Mouse (Mus musculus): ENCODE measurements around the gene Gm973. TPM values are rescaled to one million over a fixed set of nuclear protein-coding genes. Genes with fewer than 3 reads are reported as not detected.
A peak's percentile ranks its signal among the peaks of the same experiment; 100 is the strongest.
"Not testable (repeated sequence)": the region's sequence is repeated elsewhere in the genome, so short reads cannot be mapped to it uniquely, and the experiment has no call there.

The Gm973 gene
- total RNA-seq, 4 experiments from 2014 or later: 2.2 to 59.5 (median 23.9) TPM

DNA sequence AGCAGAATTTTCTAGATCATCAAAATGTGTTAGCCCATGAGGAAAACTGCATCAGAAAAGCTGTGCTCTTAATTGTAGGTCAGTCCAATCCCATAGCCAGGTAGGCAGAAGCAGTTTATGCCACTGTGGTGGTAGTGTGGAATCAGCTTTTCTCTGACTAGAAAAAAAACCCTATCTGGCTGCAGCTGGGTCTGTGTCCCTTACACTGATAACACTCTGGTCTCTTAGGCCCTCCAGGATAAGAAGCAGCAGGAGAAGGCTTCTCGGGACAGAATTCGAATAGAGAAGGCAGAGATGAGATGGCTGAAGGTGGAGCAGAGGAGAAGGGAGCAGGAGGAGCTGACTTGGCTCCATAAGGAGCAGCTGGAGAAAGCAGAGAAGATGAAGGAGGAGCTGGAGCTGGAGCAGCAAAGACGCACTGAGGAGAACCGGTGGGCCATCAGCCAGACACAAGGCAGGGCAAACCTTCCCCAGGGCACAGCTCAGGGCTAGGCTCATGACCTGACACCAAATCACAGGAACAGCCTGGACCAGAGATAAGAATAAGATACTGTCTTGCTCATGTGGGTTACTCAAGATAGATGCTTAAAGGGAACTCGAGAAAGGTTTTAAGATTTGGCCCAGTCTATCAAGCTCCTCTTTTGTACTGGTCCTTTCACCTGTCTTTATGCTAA, 116.1 kb downstream of the Gm973 start:
- no peak for DNase-seq

DNA sequence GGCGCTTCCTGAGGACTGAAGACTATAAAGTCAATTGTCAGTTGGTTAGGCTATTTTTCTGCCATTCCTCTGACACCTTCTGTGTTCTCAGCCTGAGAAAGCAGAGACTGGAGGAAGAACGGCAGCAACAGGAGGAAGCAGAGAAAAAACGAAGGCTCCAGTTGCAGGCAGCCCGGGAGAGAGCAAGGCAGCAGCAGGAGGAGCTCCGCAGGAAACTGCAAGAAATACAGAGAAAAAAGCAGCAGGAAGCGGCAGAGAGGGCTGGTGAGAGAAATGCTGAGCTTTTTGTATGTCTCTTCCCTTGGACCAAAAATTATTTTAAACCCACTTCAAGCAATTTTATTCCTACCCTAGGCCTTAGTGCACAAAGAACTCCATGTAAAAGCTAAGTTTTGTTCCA, 117.0 kb downstream of the Gm973 start:
- no peak for DNase-seq

DNA sequence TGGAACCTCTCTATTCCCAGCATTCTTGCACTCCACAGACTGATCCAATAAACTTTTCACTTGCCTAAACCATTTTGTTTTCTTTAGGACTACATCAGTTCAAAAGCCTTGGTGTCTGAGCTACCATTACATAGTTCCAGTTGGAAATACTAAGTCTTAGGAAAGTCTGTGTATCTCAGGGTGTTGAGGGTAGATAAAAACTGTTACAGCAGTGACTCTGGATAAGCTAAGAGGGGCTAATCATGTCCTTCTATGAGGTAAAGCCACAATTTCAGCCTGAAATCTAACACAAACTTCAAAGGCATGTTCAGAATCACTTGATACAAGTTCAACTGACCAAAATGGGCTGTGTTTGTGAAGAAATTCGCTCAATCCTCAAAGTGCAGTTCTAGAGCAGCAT, 120.3 kb downstream of the Gm973 start:
- no peak for DNase-seq

DNA sequence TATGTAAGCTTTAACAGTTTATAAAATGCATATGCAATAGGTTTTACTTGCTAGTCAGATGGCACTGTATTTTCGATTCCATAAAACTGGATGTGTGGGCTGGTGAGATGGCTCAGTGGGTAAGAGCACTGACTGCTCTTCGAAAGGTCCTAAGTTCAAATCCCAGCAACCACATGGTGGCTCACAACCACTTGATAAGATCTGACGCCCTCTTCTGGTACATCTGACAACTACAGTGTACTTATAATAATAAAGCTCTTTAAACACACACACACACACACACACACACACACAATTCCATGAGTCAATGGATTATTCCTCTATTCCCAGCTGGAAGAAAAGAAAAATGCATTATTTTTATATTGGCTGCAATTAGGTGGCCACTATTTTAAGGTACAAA, 122.3 kb downstream of the Gm973 start:
- no peak for DNase-seq

DNA sequence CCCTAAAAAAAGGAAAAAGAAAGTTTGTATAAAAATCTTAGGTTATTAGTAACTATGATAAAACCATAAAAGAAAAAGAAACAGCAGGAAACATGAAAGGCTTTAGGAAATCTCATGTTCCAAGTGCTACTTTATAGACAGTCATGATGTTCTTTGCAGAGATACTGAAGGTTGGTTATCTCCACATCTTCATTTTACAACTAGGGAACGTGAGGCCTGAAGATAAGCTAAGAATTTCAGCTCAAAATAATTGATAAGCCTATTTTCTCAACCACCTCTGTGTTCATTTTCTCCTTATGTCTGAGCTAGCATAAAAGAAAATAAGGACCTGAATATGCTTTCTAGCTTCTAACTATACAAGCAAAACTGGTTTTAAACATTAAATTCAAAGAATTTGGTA, 126.4 kb downstream of the Gm973 start:
- no peak for DNase-seq

DNA sequence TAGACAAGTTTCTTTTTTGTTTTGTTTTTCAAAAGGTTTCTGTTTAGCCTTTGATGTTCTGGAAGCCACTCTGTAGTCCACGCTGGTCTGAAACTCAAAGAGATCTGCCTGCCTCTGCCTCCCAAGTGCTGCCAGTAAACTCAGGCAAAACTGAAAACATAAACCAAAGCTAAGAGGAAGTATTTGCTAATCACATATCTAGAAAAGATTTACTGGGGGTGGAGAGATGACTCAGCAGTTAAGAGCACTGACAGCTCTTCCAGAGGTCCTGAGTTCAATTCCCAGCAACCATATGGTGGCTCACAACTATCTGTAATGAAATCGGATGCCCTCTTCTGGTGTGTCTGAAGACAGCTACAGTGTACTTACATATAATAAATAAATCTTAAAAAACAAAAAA, 130.4 kb downstream of the Gm973 start:
- not testable (repeated sequence) for DNase-seq

DNA sequence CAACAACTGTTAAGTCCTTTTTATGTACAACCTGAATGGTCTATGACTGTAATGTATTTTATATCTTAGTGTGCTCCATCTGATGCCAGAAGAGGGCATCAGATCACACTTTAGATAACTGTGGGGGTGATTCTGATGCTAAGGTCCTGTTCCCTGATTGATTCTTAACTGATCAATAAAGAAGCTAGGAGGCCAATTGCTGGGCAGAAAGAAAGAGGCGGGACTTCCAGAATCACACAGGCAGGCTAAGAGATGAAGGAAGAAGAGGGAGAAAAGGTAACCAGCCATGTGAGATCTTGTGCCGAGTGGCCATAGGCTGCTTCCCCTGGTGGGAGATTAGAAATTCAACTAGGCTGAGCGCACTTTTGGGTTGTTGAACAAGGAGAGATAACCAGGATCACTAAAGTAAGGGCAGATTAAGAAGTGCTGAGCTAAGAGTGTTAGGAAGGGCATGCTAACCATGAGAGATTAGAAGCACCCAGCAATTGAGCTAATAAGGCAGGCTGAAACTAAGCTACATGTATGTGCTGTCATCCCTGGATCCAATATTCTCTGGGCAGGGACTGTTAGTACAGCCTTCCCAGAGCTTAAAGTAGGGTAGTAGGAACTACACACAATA, 135.2 kb downstream of the Gm973 start:
- DNase-seq: no peak

DNA sequence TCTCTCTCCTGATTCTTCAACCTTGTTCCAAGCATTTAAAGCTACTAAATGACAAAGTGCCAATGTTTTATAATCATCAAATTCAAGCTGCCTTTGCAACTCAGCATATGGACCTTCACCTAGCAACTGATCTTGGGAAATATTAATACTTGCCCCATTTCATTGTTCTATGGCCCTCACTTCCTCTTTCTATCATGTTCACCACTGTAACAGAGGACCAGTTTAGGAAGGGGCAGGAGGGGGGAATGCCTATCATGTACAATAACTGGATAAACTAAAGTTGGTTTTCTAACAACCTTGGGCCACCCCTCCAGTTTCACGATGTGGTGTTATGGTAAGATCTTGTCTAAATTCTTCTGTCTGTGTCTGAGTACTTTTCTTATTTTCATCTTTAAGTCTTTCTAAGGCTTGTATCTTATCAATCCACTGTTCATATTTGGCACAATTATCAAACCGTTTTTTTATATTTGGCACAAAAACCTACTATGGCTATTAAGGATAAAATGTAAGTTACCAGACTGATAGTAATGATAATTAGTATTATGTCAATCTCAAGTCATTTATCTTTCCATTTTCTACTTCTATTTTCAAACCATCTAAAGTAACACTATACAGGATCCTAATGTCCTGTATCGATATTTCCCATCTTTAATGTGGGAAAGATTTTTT, 137.3 kb downstream of the Gm973 start:
- DNase-seq: no peak

DNA sequence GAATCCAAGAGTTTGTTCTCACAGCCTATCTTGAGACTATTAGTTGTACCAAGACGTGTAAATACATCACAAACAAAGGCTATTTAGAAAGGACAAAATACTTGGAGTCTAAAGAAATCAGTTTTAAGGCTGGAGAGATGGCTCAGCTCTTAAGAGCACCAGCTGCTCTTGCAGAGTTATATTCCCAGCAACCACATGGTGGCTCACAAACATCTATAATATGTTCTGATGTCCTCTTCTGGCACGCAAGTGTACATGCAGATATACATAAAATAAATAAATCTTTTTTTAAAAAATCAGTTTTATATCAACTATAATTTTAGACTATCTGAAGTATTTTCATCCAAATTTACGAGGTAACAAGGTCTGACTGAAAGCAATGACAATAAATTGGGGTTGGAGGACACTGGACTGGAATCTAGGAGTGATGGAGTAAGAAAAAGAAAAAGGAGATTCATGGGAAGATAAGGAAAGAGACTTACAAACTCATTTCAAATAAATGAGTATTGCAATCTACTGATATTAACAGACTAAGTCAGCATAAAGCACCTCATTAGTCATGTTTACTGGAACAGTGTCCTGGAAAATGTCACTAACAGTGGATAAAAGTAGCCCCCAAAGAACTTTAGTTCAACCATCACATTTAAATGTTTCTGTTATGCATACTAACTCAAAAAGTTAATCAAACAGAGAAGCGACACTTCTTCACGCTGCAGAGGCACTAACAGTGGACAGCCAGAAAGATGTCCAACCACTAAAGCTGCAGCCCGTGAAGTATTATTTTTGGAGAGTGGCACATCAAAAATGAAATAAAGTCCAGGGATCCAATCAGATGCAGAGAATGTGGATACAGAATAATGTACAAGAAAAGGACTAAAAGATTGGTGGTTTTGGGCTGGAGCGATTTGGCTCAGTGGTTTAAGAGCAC, 140.4 kb downstream of the Gm973 start:
- no peak for DNase-seq

DNA sequence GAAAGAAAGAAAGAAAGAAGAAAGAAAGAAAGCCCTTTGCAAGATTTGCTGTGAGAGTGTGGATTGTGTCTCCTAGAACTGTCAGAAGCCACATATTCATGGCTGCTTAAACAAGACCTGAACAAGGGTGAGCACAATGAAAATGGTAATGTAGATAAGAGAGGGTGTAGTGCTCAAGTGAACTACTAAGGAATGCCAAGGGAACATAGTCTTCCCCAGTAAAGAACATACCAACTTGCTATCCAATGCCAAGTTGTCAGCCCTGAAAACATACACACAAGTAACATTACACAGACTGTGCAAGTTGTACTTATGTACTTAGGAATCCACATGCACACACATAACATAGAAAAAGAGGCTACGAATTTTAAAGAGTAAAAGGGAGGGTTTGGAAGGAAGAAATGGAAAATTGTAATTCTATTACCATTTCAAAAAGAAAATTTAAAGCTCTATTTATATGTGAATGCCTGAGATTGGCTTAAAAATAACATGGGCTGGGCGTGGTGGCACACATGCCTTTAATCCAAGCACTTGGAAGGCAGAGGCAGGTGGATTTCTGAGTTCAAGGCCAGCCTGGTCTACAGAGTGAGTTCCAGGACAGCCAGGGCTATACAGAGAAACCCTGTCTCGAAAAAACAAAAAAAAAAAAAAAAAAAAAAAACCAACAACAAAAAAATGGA, 147.5 kb downstream of the Gm973 start:
- DNase-seq: no peak

DNA sequence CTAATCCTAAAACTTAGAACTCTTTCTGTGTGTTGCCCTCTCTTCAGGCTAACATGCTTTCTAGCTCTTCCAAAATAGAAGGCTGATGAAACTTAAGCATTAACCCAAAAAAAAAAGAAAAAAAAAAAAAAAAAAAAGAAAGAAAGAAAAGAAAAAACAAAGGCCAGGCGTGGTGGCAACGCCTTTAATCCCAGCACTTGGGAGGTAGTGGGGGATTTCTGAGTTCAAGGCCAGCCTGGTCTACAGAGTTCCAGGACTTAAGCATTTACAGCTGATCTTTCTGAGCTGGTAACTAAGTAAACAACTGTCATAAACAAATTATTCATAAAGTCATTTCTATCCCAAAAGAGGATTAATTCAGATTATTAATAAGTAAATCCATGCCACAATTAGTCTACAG, 152.8 kb downstream of the Gm973 start:
- no peak for DNase-seq

DNA sequence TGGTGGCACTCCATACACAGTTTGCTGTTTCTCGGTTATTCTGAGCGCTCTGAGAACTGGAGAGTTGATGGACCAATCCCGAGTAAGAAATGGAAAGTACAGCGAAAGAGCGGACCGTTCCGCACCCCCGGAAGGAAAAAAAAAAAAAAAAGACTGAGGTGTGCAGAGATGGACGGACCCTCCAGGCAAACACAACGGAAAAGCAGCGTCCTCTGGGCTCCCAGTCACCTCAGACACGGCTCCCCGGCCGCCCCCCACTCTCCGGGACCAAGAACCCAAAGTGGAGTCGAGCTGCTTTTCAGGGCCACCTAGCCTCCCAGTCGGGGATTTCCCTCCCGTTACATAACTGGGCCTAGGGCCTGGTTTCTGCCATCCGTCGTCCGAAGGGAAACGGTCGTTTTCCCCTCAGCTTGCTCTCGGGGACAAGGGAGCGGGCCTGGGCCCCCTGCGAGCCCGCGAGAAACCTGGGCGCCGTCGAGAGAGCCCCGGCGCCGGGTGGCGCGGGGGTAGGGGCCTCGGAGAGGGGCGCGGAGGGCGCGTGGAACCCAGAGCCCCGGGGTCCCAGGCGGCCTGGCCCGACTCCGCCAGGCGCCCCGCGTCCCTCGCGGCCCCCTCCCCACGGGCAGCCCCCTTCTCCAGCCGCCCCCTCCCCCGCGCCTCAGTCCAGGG, 154.0 kb downstream of the Gm973 start:
- DNase-seq: peak; percentile 43

DNA sequence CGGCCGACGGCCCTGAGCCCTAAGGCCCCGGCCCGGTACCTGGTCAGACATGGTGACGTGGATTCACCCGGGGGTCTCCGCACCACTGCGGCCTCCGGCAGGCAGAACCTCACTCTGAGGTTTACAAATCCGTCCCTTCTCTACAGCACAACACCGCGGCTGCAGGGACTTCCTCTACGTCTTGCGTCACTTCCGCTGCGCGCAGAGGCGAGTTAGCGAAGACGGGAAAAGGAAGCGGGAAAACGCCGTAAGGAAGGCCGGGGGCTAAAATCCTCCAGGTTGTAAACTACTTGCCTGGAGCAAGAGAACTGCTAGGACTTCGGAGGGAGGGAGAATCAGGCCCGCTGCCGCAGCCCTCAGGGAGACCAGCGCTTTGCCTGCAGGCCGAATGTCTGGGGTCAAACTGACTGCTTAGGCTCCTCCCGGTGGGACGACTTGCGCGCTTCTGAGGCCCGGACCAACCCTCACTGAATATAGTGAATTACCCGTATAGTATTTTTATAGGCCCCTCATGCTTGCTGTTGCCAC, 154.6 kb downstream of the Gm973 start, which contains the start of gene Sumo1:
Gene Sumo1, minus strand, starts transcription at position 194 of the 528 bp plus-strand sequence.
- DNase-seq: peak; percentile 81

DNA sequence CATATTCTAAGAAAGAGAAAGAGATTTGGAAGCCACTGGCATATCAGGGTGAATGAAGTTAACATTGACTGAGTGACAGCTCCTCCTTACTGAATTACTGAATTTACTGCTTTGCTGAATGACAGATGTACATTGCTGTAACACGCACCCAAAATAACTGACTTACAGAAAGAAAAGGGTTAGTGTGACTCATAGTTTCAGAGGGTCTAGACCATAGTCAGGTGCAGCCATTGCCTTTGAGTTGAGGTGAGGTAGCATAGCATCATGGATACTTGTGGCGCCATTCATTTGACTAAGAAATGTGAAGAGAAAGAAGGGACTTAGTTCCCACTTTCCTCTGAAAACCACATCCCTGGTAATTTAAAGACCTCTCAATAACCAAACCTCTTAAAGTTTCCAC, 157.6 kb downstream of the Gm973 start:
- DNase-seq: no peak

DNA sequence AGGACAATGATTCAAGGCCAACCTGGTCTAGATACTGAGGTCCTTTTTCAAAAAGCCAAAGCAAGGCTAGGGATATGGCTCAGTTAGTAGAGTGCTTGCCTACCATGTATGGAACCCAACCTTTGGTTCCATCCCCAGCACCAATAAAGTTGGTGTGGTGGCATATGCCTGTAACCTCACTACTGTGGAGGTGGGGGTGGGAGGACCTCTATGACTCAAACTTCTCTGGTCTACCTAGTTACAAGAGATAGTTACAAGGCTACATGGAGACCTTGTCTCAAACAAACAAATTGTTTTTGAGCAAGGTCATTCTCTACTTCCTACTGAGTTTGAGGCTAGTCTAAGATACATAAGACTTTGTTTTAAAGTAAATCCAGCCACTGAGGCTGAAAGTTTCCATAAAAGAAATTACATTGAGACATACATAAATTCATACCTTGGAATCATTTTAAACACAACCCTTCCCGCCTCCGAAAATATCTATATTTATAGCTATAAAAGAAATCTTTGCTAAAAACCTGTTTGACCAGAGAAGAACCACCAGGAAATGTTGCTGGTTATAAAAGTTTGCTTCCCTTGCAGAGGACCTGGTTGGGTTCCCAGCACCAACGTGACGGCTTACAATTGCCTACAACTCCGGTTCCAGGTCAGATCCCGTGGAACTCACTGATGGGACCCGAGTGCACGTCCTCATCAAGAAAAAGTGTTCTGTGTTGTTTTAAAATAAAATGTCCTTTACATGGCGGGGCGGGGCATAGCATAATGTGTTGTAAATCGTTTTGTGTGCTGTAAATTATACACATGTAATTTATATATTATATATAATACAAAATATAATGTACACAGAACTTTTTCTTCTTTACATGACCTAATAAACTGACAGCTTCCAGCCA, 168.1 kb downstream of the Gm973 start:
- peak; percentile 33 for DNase-seq

DNA sequence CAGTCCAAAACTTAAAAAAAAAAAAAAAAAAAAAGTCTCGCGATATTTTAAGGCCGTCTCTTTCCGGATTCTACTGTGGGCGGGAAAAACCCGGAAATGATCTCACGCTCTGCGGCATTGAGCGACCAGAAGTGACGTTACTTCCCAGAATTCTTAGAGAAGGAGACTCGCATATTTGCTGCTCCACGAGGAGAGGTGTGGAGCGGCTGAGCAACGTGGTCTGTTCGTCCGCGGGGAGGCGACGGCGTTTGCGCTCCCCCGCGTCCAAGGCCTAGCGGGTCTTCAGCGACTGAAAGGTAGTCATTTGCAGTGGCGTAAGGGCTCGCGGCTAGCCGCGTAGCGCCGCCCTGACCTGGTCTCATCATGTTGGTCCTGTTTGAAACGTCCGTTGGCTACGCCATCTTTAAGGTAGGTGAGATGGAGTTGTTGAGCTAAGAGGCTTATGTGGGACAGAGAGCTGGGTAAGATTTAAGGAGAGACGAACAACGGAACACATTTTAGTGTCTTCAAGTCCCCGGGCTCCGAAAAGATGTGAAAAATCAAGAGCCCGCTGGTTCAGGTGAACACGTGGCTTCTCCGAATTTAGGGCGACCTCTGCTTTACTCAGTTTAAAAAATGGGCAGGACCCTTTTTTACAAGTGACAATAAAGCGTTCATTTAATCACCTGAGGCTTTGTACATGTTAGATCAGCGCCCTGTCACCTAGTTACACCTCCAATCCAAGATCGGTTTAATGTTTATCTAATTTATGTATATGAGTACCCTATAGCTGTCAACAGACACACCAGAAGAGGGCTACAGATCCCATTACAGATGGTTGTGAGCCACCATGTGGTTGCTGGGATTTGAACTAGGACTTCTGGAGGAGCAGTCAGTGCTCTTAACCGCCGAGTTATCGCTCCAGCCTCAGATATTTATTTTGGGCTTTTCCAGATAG, 169.0 kb downstream of the Gm973 start, which contains the start of gene Nop58:
Gene Nop58, plus strand, starts transcription at position 153 of the 937 bp plus-strand sequence.
- DNase-seq: peak; percentile 90

All from adrenal gland, adult 8-10 months (tissue).